Mouse (Mus musculus): ENCODE data around the gene Snx5. TPM values are rescaled to one million over a fixed set of nuclear protein-coding genes. Genes with fewer than 3 reads are reported as not detected.

The Snx5 gene
- polyA plus RNA-seq, 1 experiment from 2014 or later, result 140 TPM

DNA sequence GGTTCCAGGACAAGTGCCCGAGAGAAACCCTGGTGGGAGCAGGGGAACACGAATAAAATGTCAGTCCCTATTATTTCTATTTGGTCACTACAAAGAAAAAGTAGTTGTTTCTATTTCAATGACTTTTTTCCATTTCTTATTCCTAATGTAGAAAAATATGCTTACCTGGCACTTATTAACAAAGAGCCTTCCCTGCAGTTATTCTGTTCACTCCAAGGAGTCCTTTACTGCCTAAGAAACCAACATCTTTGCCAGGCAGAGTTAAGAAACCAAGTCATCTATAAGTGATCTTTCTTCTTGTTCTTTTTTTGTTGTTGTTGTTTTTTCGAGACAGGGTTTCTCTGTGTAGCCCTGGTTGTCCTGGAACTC is 5.6 kb downstream of the Snx5 start:
- H3K9ac ChIP-seq, result no peak overlapping the region
- no peak for ATAC-seq
- H3K36me3 ChIP-seq, result 0 out of 2 replicates have a peak, but pooled peaks cover 6% of the 10 kb centered on the region
- WGBS, result 64% methylated on average over 3 of the region's 3 CpGs
- no peaks in the 10 kb centered on the region for H3K9me3 ChIP-seq
- no peak overlapping the region for H3K4me2 ChIP-seq (replicated peaks)
- H3K4me1 ChIP-seq (replicated peaks), result peaks cover 18% of the 10 kb centered on the region
- H3K27ac ChIP-seq, result no peak overlapping the region
- no peak overlapping the region for H3K4me3 ChIP-seq (replicated peaks)
- H3K27me3 ChIP-seq (replicated peaks), result no peaks in the 10 kb centered on the region

DNA sequence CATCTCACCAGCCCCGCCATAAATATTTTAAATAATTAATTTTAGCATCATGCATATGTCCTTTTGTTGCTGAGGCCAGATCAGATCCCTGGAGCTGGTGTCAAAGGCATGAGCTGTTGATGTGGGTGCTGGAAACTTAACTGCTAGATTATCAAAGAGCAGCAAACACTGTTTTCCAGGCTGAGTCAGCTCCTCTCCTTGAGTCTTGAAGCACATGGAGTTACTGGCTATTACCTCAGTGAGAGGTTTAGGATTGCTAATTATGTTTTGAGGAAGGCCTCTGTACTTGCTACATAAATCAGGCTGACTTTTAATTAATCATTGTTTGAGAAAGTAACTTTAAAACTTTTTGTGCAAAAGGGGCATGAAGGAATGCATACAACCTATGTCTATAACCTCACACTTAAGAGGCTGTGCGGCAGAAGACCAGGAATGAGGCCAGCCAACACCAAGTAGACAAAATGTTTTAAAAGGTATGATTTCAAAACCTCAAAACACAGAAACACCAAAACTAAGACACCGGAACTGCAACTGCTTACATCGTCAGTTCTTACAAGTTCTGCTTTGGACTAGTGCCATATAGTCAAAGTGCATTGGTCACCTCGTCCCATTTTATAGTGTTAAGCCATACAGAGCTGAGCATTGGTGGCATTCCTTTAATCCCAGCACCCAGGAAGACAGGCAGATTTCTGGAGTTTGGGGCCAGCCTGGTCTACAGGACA is 6.1 kb downstream of the Snx5 start:
- no peak for ATAC-seq
- 60% methylated on average over 5 of the region's 5 CpGs for WGBS
- Histone ChIP-seq H3K4me3 (replicated peaks) (no peak overlapping the region), H3K4me1 (replicated peaks) (peaks cover 18% of the 10 kb centered on the region), H3K36me3 (peaks cover 6% of the 10 kb centered on the region; the same call in 1 of the 2 replicates), H3K4me2 (replicated peaks) (no peak overlapping the region), H3K9me3 (no peaks in the 10 kb centered on the region), H3K27ac (no peak overlapping the region), H3K9ac (no peak overlapping the region), H3K27me3 (replicated peaks) (no peaks in the 10 kb centered on the region)

DNA sequence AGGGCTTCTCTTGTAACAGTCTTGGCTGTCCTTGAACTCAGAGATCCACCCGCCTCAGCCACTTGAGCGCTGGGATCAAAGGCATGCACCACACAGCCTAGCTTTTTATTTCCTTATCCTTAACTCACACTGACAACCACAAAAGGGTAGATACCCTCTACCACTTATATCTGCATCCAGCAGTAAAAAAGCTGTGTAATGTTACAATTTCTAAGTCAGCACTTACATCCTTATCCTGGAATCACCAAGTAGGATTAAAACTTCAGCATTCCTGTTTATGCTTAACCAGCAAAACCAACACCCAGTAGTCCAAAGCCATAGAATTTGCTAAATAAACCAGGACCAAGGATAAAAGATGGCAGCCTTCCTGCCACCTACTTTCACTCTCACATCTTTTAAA is 7.9 kb downstream of the Snx5 start:
- H3K27me3 ChIP-seq (replicated peaks), result no peaks in the 10 kb centered on the region
- peaks cover 15% of the 10 kb centered on the region for H3K4me1 ChIP-seq (replicated peaks)
- H3K9ac ChIP-seq, result no peak overlapping the region
- no peaks in the 10 kb centered on the region for H3K9me3 ChIP-seq
- WGBS, result 79% methylated on average over 2 of the region's 2 CpGs
- no peak overlapping the region for H3K27ac ChIP-seq
- no peak overlapping the region for H3K4me3 ChIP-seq (replicated peaks)
- H3K36me3 ChIP-seq, result peaks cover 22% of the 10 kb centered on the region
- ATAC-seq, result no peak
- H3K4me2 ChIP-seq (replicated peaks), result no peak overlapping the region

DNA sequence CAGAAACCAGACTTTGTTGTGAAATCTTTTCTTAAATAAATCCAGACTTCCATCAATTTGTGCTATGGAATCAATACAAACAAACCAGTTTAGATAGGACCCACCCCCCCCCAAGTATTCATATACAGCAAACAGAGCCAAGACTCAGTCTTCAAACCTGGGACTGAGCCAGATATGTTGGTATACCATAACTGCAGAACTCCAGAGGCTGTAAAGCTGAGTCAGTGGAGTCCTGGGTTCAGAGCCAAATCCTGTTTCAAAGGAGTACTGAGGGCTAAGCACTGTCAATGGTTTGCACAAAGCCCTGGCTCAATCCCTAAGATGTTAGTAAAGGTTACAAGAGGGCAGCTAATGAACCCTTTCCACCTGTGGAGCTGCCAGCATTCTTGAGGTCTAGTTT is 20.6 kb downstream of the Snx5 start:
- no peak overlapping the region for H3K9ac ChIP-seq
- H3K9me3 ChIP-seq, result no peaks in the 10 kb centered on the region
- ATAC-seq, result no peak
- H3K4me1 ChIP-seq (replicated peaks), result peaks cover 4% of the 10 kb centered on the region; the same call in 1 of the 2 replicates
- no peak overlapping the region for H3K27ac ChIP-seq
- no peaks in the 10 kb centered on the region for H3K27me3 ChIP-seq (replicated peaks)
- peaks cover 34% of the 10 kb centered on the region for H3K36me3 ChIP-seq
- no peak overlapping the region for H3K4me3 ChIP-seq (replicated peaks)
- H3K4me2 ChIP-seq (replicated peaks), result no peak overlapping the region

DNA sequence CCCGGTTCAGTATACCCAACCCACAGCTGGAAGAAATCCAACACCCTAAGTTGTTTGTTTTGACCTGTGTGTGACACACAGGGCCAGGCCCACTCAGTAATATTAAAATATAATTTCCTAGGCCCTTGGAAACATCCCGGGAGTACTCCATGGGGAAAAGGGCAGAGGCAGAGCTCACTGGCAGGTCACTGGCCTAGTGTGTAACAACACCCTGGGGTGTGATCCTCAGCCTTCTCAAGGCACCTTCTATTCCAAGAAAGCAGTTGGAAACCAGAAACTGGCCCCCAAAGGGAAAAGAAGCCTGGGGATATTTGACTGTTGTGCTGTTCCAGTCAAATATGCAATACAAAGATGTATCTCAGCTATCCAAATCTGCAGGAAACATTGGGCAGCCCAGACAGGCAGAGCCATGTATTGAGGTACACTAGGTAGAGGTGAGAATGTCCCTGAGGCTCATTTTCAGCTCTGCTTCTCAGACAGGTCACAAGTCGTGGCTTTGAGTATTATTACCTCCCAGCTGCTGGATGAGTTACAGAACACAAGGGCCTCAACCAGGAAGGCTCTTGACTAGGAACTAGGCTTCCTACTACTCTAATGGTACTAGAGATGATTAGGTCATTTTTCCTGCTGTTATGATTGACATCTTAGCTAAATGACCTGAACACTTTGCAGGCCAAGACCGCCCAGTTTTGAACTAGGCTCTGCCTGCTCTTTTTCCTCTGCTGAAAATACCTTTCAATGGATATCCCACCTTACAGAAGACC is 21.9 kb downstream of the Snx5 start:
- Histone ChIP-seq H3K4me3 (replicated peaks) (no peak overlapping the region), H3K9me3 (no peaks in the 10 kb centered on the region), H3K36me3 (peaks cover 25% of the 10 kb centered on the region), H3K27me3 (replicated peaks) (no peaks in the 10 kb centered on the region), H3K4me1 (replicated peaks) (peaks cover 4% of the 10 kb centered on the region; the same call in 1 of the 2 replicates), H3K9ac (no peak overlapping the region), H3K27ac (0 out of 2 replicates have a peak overlapping the region, but pooled peaks have one; percentile 14), H3K4me2 (replicated peaks) (no peak overlapping the region)
- 39% methylated on average over 4 of the region's 4 CpGs for WGBS
- ATAC-seq, result peak; percentile 18; the same call in 1 of the 2 replicates

DNA sequence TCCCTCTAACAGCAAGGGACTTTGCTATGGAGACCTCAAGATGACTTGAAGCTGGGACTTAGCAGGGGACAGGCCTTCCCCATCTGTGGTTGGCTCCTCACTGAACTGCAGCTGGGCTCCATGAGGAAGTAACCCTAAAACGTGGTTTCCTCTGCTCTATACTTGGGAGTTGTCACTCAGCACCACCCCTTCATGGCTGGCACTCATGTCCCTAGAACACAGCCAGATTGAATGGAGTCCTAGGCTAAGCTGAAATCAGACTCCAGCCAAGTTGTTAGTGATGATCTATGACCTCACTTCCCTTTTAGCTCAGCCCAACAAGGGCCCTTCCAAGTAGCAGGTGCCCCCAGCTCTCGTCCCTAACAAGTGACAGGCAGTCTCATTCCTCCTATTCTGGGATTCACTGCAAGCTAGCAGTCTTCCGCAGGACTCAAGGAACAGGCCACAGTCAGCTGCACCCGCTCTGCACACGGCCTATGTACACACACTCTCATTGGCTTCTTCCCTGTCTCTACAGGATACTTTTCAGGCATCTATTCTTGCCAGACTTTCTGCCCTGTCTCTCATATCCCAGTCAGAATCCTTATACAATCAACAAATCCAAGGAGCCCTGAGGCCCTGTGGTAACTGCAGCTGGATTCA is 23.2 kb downstream of the Snx5 start:
- Histone ChIP-seq H3K27me3 (replicated peaks) (no peaks in the 10 kb centered on the region), H3K4me1 (replicated peaks) (peaks cover 4% of the 10 kb centered on the region; the same call in 1 of the 2 replicates), H3K9me3 (no peaks in the 10 kb centered on the region), H3K4me2 (replicated peaks) (no peak overlapping the region), H3K27ac (peak overlapping the region; percentile 73), H3K9ac (no peak overlapping the region), H3K4me3 (replicated peaks) (no peak overlapping the region), H3K36me3 (peaks cover 19% of the 10 kb centered on the region)
- peak; percentile 55 for ATAC-seq
- WGBS, result 28% methylated on average over 5 of the region's 5 CpGs

DNA sequence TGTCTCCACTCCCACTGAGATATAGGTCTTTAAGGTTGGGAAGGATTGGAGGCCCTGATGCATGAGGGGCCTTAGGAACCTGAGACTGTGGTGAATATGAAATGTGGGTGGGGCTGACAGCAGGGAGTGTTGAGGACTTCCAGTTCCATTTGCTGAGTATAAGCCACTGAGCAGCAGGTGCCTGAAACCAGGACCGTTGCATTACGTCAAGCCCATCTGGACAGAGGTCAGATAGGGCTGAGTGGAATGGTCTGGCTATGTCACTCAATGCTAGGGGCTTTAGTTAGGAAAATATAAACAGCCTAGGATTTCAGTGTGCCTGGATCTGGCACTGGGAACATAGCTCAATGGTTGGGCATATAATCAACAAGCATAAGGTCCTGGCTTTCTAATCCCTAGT is 24.4 kb downstream of the Snx5 start:
- Histone ChIP-seq H3K9me3 (no peaks in the 10 kb centered on the region), H3K36me3 (peaks cover 18% of the 10 kb centered on the region), H3K9ac (no peak overlapping the region), H3K4me1 (replicated peaks) (peaks cover 4% of the 10 kb centered on the region; the same call in 1 of the 2 replicates), H3K4me3 (replicated peaks) (no peak overlapping the region), H3K27me3 (replicated peaks) (no peaks in the 10 kb centered on the region), H3K27ac (no peak overlapping the region), H3K4me2 (replicated peaks) (no peak overlapping the region)
- ATAC-seq, result no peak
- WGBS, result 46% methylated on average over 2 of the region's 2 CpGs

DNA sequence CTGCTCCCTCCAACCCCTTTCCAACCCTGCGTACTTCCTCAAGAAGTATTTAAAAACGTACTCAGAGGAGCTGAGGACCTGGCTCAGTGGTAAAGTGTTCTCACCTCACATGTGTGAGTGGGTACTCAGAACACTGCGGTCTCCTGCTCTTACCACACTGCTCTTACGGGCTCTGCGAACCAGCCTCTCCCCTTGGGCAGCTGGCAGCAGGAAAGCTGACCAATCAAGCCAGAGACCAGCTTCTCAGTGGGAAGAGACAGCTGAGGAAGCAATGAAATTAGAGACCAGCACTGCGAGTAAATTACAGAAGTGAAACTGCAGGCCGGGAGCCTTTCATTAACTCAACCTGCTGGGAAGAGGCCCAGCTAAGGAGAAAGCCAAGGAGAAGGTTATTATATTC is 25.2 kb downstream of the Snx5 start:
- Histone ChIP-seq H3K9me3 (no peaks in the 10 kb centered on the region), H3K9ac (no peak overlapping the region), H3K4me2 (replicated peaks) (no peak overlapping the region), H3K4me3 (replicated peaks) (no peak overlapping the region), H3K27me3 (replicated peaks) (no peaks in the 10 kb centered on the region), H3K36me3 (peaks cover 12% of the 10 kb centered on the region), H3K27ac (no peak overlapping the region), H3K4me1 (replicated peaks) (peaks cover 4% of the 10 kb centered on the region; the same call in 1 of the 2 replicates)
- ATAC-seq, result no peak
- 62% methylated on average over 7 of the region's 7 CpGs for WGBS

DNA sequence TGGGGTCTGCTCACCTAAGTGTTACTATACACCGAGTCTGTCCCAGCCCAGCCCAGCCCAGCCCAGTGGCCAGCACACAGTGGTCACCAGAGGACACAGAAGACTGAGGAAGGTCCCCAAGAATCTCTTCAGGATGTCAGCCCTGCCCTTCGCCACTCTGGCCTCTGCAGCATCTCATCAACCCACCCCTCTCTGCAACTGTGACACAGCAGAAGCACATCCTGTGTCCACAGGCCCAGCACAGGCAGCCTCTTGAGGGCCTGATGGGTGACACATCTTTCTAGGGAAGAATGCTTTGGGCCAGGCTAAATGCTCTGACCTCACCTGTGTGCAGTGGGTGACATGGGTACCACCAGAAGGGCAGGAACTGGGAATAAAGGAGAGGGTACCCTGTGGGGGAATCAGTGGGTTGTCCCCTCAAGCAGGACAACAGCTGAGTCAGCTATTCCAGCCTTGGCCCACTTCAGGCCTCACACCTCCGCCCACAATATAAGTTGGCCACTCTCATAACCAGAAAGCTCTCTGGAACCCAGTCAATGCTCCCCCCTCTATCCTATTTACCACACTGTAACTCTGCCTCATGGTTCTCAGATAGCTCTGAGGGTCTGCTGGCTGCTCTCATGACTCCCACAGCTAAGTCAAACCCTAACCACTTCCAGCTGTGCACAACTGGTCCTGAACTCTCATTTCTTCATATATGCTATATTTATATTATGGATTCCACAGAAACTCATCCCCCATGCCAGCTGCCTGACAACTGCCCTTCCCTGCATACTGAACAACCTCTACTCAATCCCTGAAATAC is 30.4 kb downstream of the Snx5 start:
- WGBS, result 65% methylated on average over 3 of the region's 3 CpGs
- Histone ChIP-seq H3K9me3 (no peaks in the 10 kb centered on the region), H3K9ac (no peak overlapping the region), H3K4me1 (replicated peaks) (0 out of 2 replicates have a peak, but pooled peaks cover 13% of the 10 kb centered on the region), H3K27ac (peak overlapping the region; percentile 48; the same call in 1 of the 2 replicates), H3K36me3 (no peaks in the 10 kb centered on the region), H3K27me3 (replicated peaks) (no peaks in the 10 kb centered on the region), H3K4me2 (replicated peaks) (no peak overlapping the region), H3K4me3 (replicated peaks) (no peak overlapping the region)
- 0 out of 2 replicates have a peak, but pooled peaks have one; percentile 24 for ATAC-seq

DNA sequence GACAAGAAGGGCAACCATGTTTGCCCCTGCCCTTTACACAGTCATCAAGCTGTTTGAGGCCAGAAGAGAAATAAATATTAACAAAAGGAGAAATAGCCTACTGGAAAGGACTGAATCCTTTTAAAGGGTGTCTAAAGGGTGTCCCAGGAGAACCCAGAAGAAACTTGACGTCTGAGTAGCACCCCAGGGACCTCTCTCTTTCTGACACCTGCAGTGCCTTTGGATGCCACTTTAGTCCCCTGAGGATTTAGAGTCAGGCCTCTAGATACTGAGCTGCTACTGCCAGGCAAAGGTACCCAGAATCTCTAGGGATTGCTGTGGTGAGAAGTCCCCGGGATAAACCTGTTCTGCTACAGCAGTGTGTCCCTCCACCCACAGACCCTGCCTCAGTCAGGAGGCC is 31.4 kb downstream of the Snx5 start:
- Histone ChIP-seq H3K9ac (no peak overlapping the region), H3K4me3 (replicated peaks) (no peak overlapping the region), H3K9me3 (no peaks in the 10 kb centered on the region), H3K4me1 (replicated peaks) (0 out of 2 replicates have a peak, but pooled peaks cover 13% of the 10 kb centered on the region), H3K4me2 (replicated peaks) (no peak overlapping the region), H3K27me3 (replicated peaks) (no peaks in the 10 kb centered on the region), H3K36me3 (no peaks in the 10 kb centered on the region), H3K27ac (no peak overlapping the region)
- 67% methylated on average over 2 of the region's 2 CpGs for WGBS
- ATAC-seq, result no peak

DNA sequence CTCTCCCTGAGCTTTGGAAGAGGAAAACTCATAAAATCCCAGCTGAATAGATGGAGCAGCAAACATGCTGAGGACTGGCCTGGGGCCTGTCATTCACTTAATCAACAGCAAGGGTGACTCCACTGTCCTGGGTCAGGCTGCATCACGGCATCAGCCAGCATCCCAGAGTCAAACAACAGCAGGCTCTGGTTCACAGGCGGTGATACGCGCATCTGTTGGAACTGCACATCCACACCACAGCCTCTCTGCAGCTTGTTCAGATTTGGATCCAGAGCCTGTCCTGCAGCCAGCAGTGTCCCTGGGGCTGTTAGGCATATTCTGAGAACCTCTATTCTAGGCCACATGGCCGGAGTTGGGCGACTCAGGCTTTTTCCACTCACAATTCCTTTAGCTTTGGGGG is 32.4 kb downstream of the Snx5 start:
- Histone ChIP-seq H3K9me3 (no peaks in the 10 kb centered on the region), H3K4me1 (replicated peaks) (0 out of 2 replicates have a peak, but pooled peaks cover 13% of the 10 kb centered on the region), H3K4me3 (replicated peaks) (no peak overlapping the region), H3K27me3 (replicated peaks) (no peaks in the 10 kb centered on the region), H3K9ac (no peak overlapping the region; the same call in 1 of the 2 replicates), H3K36me3 (no peaks in the 10 kb centered on the region), H3K4me2 (replicated peaks) (no peak overlapping the region), H3K27ac (no peak overlapping the region)
- peak; percentile 62; the same call in 1 of the 2 replicates for ATAC-seq
- WGBS, result 82% methylated on average over 6 of the region's 6 CpGs

Measured in intestine, embryonic 15.5 days (tissue).